Mouse (Mus musculus) thymus, adult 2 months (tissue): Measurements from ENCODE around the gene Cat. TPM values are rescaled to one million over a fixed set of nuclear protein-coding genes. Genes with fewer than 3 reads are reported as not detected.

ENCODE experiments used
- DNase-seq: peaks from one replicate; pipeline ENCODE4 v3.0.0; 2021
- H3K27ac ChIP-seq: fragments of 200-500 bp; 2 replicates; pipeline ENCODE4 v1.5.1; 2012; ENCODE audit warnings: low read length, control low read depth; ENCODE audit not compliant: control insufficient read depth, insufficient read depth
- H3K27me3 ChIP-seq: fragments of 200-500 bp; 2 replicates; pipeline ENCODE4 v1.6.1; 2012; ENCODE audit warnings: mild to moderate bottlenecking, low read length, moderate library complexity, mixed read lengths; ENCODE audit not compliant: control insufficient read depth, insufficient read depth
- H3K36me3 ChIP-seq: fragments of 200-500 bp; 2 replicates; pipeline ENCODE4 v1.6.1; 2012; ENCODE audit warnings: mild to moderate bottlenecking, low read length, moderate library complexity; ENCODE audit not compliant: control insufficient read depth, insufficient read depth
- H3K4me1 ChIP-seq: fragments of 200-500 bp; replicated peaks from 2 replicates; pipeline ENCODE4 v1.6.1; 2012; ENCODE audit warnings: low read length; ENCODE audit not compliant: control insufficient read depth, insufficient read depth
- H3K4me3 ChIP-seq: fragments of 200-500 bp; 2 replicates; pipeline ENCODE4 v1.5.1; 2012; ENCODE audit warnings: mild to moderate bottlenecking, low read length, control low read depth, moderate library complexity; ENCODE audit not compliant: control insufficient read depth, insufficient read depth
- CTCF ChIP-seq: fragments of 200-500 bp; IDR thresholded peaks from 2 replicates; pipeline ENCODE4 v1.5.1; 2012; ENCODE audit warnings: mild to moderate bottlenecking, control low read depth, low read length, moderate library complexity, borderline replicate concordance; ENCODE audit not compliant: control insufficient read depth, poor library complexity, insufficient read depth; ENCODE audit errors: extremely low read depth
- POLR2A ChIP-seq: fragments of 200-500 bp; IDR thresholded peaks from 2 replicates; pipeline ENCODE4 v1.6.1; 2012; ENCODE audit warnings: mild to moderate bottlenecking, low read length, control low read depth, moderate library complexity; ENCODE audit not compliant: control insufficient read depth, poor library complexity, insufficient read depth; ENCODE audit errors: extremely low read depth
- WGBS: fragments of 180-500 bp; shearing (Covaris S2); methylation state at CpG from one replicate; pipeline ENCODE4 v1.1.7; 2018; 5-methylcytosine and 5-hydroxymethylcytosine counted together
- polyA plus RNA-seq: library from polyadenylated mRNA; depleted of rRNA; stranded (reverse); fragments of >200 nt; gene quantifications from 2 replicates; pipeline ENCODE4 v1.2.3, GENCODE M21; 2012

The Cat gene
- polyA plus RNA-seq, 1 experiment, result 67.9 TPM

DNA sequence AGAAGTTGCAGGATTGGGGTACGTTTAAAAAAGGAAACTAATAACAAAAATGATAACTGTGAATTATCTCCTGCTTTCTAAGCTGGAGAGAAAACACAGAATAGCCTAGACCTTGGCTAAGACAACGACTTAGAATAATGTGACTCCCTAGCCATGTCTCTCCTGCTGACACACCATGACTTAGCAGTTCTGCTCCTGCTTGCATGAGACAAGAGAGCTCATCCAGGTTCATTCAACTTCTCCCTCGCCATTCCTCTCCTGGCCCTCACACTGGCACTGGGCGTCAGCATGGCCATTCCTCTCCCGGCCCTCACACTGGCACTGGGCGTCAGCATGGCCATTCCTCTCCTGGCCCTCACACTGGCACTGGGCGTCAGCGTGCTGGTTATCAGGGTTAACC is 4.7 kb downstream of the Cat start:
- Histone ChIP-seq H3K4me1 (peaks cover 10% of the 10 kb centered on the region), H3K27ac (no peak overlapping the region), H3K36me3 (peaks cover 5% of the 10 kb centered on the region), H3K27me3 (no peaks in the 10 kb centered on the region), H3K4me3 (no peak overlapping the region)
- TF ChIP-seq POLR2A (no peak), CTCF (no peak)
- no peak for DNase-seq
- WGBS, result 84% methylated on average over 8 of the region's 8 CpGs

DNA sequence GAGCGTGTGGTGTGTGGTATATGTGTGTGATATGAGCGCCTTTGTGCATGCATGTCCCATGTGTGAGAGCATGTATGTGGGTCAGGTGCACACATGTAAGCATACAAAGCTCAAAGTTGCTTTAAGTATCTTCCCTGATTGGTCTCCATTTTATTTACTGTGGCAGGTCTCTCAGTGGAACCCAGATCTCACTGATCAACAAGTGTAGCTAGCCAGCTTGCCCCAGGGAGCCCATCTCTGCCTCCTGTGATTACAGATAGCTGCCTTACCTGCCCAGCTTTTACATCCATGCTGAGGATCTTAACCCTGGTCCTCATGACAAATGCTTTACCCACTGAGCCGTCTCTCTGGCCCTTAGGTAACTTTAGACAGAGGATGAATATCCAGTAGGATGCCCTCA is 6.6 kb downstream of the Cat start:
- WGBS, result 97% methylated on average over 3 of the region's 3 CpGs
- H3K4me1 ChIP-seq, result peaks cover 7% of the 10 kb centered on the region
- H3K27me3 ChIP-seq, result no peaks in the 10 kb centered on the region
- no peak for DNase-seq
- no peak for TF ChIP-seq POLR2A
- no peak for TF ChIP-seq CTCF
- no peak overlapping the region for H3K27ac ChIP-seq
- no peak overlapping the region for H3K4me3 ChIP-seq
- H3K36me3 ChIP-seq, result peaks cover 24% of the 10 kb centered on the region

DNA sequence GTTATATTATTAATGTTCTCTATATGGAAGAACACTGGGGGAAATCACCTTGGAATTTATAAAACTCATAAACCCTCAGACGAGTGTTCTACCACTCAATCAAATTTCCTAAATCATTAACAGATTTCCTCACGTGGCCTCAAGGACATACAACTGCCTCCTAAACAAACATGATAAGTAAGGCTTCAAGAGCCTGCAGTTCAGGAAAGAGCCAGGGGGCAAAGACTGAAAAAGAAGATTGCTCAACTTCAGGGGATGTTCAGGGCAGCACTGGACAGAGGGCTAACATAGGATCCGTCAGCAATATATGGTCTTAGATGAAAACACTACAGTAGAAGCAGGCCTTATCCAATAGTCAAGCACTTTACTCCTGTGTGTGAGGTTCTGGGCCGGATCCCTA is 7.5 kb downstream of the Cat start:
- no peak for DNase-seq
- H3K4me3 ChIP-seq, result no peak overlapping the region
- H3K27me3 ChIP-seq, result no peaks in the 10 kb centered on the region
- H3K27ac ChIP-seq, result no peak overlapping the region
- peaks cover 7% of the 10 kb centered on the region for H3K4me1 ChIP-seq
- H3K36me3 ChIP-seq, result peaks cover 33% of the 10 kb centered on the region
- TF ChIP-seq CTCF (no peak), POLR2A (no peak)
- WGBS, result 95% methylated on average over 4 of the region's 4 CpGs

- 13% methylated on average over 11 of the region's 11 CpGs for WGBS
- H3K27me3 ChIP-seq, result no peaks in the 10 kb centered on the region
- no peak overlapping the region for H3K27ac ChIP-seq
- TF ChIP-seq POLR2A, result no peak
- no peak for TF ChIP-seq CTCF
- H3K36me3 ChIP-seq, result peaks cover 37% of the 10 kb centered on the region
- peak; percentile 23 for DNase-seq
- peaks cover 7% of the 10 kb centered on the region for H3K4me1 ChIP-seq
- no peak overlapping the region for H3K4me3 ChIP-seq
Observed at GRCm38 (mm10) chr2:103476657-103477056, 8.3 kb downstream of the Cat start.

GRCm38 (mm10) chr2:103476180-103476579 is 8.8 kb downstream of the Cat start:
- Histone ChIP-seq H3K27me3 (no peaks in the 10 kb centered on the region), H3K27ac (no peak overlapping the region), H3K36me3 (peaks cover 42% of the 10 kb centered on the region), H3K4me1 (peaks cover 7% of the 10 kb centered on the region), H3K4me3 (no peak overlapping the region)
- DNase-seq, result no peak
- TF ChIP-seq POLR2A (no peak), CTCF (no peak)
- 84% methylated on average over 2 of the region's 2 CpGs for WGBS

GRCm38 (mm10) chr2:103473362-103473761 is 11.6 kb downstream of the Cat start:
- peaks cover 68% of the 10 kb centered on the region for H3K36me3 ChIP-seq
- WGBS, result 97% methylated on average over 3 of the region's 3 CpGs
- H3K4me3 ChIP-seq, result no peak overlapping the region
- no peak overlapping the region for H3K27ac ChIP-seq
- DNase-seq, result no peak
- no peak for TF ChIP-seq CTCF
- no peak for TF ChIP-seq POLR2A
- peaks cover 7% of the 10 kb centered on the region for H3K4me1 ChIP-seq
- H3K27me3 ChIP-seq, result no peaks in the 10 kb centered on the region

- WGBS, result 94% methylated on average over 10 of the region's 10 CpGs
Observed at GRCm38 (mm10) chr2:103466984-103467588, 17.9 kb downstream of the Cat start.

More at GRCm38 (mm10) chr2:103466984-103467588, 17.9 kb downstream of the Cat start:
- no peaks in the 10 kb centered on the region for H3K27me3 ChIP-seq
- DNase-seq, result no peak
- H3K27ac ChIP-seq, result no peak overlapping the region
- no peak for TF ChIP-seq CTCF
- no peak overlapping the region for H3K4me3 ChIP-seq
- peaks cover 64% of the 10 kb centered on the region for H3K36me3 ChIP-seq
- H3K4me1 ChIP-seq, result 0 out of 2 replicates have a peak, but pooled peaks cover under 1% of the 10 kb centered on the region
